Mouse (Mus musculus) lung, embryonic 15.5 days (tissue): ENCODE results near the gene Sema3b. TPM values are rescaled to one million over a fixed set of nuclear protein-coding genes. Genes with fewer than 3 reads are reported as not detected.

Source experiments
- ATAC-seq: fragments of 200-750 bp; cut with Nextera tagmentation; 2 replicates; pipeline ENCODE4 v1.8.0; 2017; ENCODE audit warnings: moderate number of reproducible peaks, borderline replicate concordance; ENCODE audit not compliant: low FRiP score, low TSS enrichment; ENCODE audit errors: extremely low read depth
- H3K27ac ChIP-seq: fragments of 300-500 bp; sonication (generic); 2 replicates; pipeline ENCODE4 v1.5.1; 2015; ENCODE audit warnings: moderate library complexity, mild to moderate bottlenecking, inconsistent platforms
- H3K27me3 ChIP-seq: fragments of 300-500 bp; sonication (generic); 2 replicates; pipeline ENCODE4 v1.6.1; 2015; ENCODE audit warnings: inconsistent platforms
- H3K36me3 ChIP-seq: fragments of 300-500 bp; sonication (generic); 2 replicates; pipeline ENCODE4 v1.6.1; 2015; ENCODE audit warnings: inconsistent platforms
- H3K4me1 ChIP-seq: fragments of 300-500 bp; sonication (generic); 2 replicates; pipeline ENCODE4 v1.6.1; 2015; ENCODE audit warnings: inconsistent platforms
- H3K4me2 ChIP-seq: fragments of 300-500 bp; sonication (generic); 2 replicates; pipeline ENCODE4 v1.6.1; 2015; ENCODE audit warnings: inconsistent platforms, mild to moderate bottlenecking, moderate library complexity
- H3K4me3 ChIP-seq: fragments of 300-500 bp; sonication (generic); 2 replicates; pipeline ENCODE4 v1.5.1; 2015; ENCODE audit warnings: mild to moderate bottlenecking, inconsistent platforms
- H3K9ac ChIP-seq: fragments of 300-500 bp; sonication (generic); 2 replicates; pipeline ENCODE4 v1.6.1; 2015; ENCODE audit warnings: inconsistent platforms
- H3K9me3 ChIP-seq: fragments of 300-500 bp; sonication (generic); 2 replicates; pipeline ENCODE4 v1.6.1; 2016; ENCODE audit warnings: inconsistent platforms
- WGBS: fragments of 180-500 bp; shearing (Covaris S2); methylation state at CpG from one replicate; pipeline ENCODE4 v1.1.7; 2015; 5-methylcytosine and 5-hydroxymethylcytosine counted together
- polyA plus RNA-seq: library from polyadenylated mRNA; unstranded; fragments of >200 nt; fragmentation: Nextera tagmentation; extraction: Ambion mirVana; gene quantifications from 2 replicates; pipeline ENCODE4 v1.2.1, GENCODE M21; 2015

Gene Sema3b
- polyA plus RNA-seq, 1 experiment from 2014 or later, result 9.1 TPM

GRCm38 (mm10) chr9:107644495-107645152 lies 35.6 kb upstream of the Sema3b start:
- peak overlapping the region; percentile 45; the same call in 1 of the 2 replicates for H3K27ac ChIP-seq
- H3K27me3 ChIP-seq, result no peaks in the 10 kb centered on the region
- peak overlapping the region; percentile 45 for H3K9ac ChIP-seq
- ATAC-seq, result peak; percentile 82
- H3K9me3 ChIP-seq, result no peaks in the 10 kb centered on the region
- no peaks in the 10 kb centered on the region for H3K36me3 ChIP-seq
- H3K4me2 ChIP-seq, result peak overlapping the region; percentile 69
- 3% methylated on average over 35 of the region's 35 CpGs for WGBS
- peak overlapping the region; percentile 38 for H3K4me3 ChIP-seq
- H3K4me1 ChIP-seq, result peaks cover 22% of the 10 kb centered on the region

GRCm38 (mm10) chr9:107643544-107644214 lies 34.6 kb upstream of the Sema3b start:
- H3K9me3 ChIP-seq, result no peaks in the 10 kb centered on the region
- H3K27ac ChIP-seq, result no peak overlapping the region
- peaks cover 16% of the 10 kb centered on the region for H3K4me1 ChIP-seq
- peak overlapping the region; percentile 45; the same call in 1 of the 2 replicates for H3K9ac ChIP-seq
- H3K4me2 ChIP-seq, result peak overlapping the region; percentile 69; the same call in 1 of the 2 replicates
- no peaks in the 10 kb centered on the region for H3K27me3 ChIP-seq
- 89% methylated on average over 13 of the region's 13 CpGs for WGBS
- no peaks in the 10 kb centered on the region for H3K36me3 ChIP-seq
- no peak for ATAC-seq
- H3K4me3 ChIP-seq, result no peak overlapping the region

- ATAC-seq, result no peak
- Histone ChIP-seq H3K4me3 (no peak overlapping the region), H3K4me1 (peaks cover 16% of the 10 kb centered on the region), H3K9ac (no peak overlapping the region), H3K36me3 (no peaks in the 10 kb centered on the region), H3K27ac (no peak overlapping the region), H3K4me2 (no peak overlapping the region), H3K27me3 (no peaks in the 10 kb centered on the region), H3K9me3 (no peaks in the 10 kb centered on the region)
- WGBS, result 63% methylated on average over 8 of the region's 8 CpGs
Measured at GRCm38 (mm10) chr9:107641666-107642065, 32.6 kb upstream of the Sema3b start.

- Histone ChIP-seq H3K4me1 (peaks cover 19% of the 10 kb centered on the region), H3K9me3 (no peaks in the 10 kb centered on the region), H3K9ac (no peak overlapping the region), H3K27me3 (no peaks in the 10 kb centered on the region), H3K4me3 (no peak overlapping the region), H3K27ac (peak overlapping the region; percentile 35; the same call in 1 of the 2 replicates), H3K4me2 (no peak overlapping the region), H3K36me3 (no peaks in the 10 kb centered on the region)
- no peak for ATAC-seq
- whole genome bisulfite sequencing, result 28% methylated on average over 8 of the region's 8 CpGs
Measured at GRCm38 (mm10) chr9:107640257-107640772, 31.3 kb upstream of the Sema3b start.

- H3K9ac ChIP-seq, result no peak overlapping the region
- 24% methylated on average over 7 of the region's 7 CpGs for WGBS
- no peaks in the 10 kb centered on the region for H3K36me3 ChIP-seq
- no peaks in the 10 kb centered on the region for H3K9me3 ChIP-seq
- H3K27ac ChIP-seq, result no peak overlapping the region
- no peak overlapping the region for H3K4me3 ChIP-seq
- H3K4me2 ChIP-seq, result no peak overlapping the region
- H3K27me3 ChIP-seq, result no peaks in the 10 kb centered on the region
- peaks cover 20% of the 10 kb centered on the region for H3K4me1 ChIP-seq
- no peak for ATAC-seq
Measured at GRCm38 (mm10) chr9:107637070-107637469, 28.0 kb upstream of the Sema3b start.

GRCm38 (mm10) chr9:107635279-107636028 lies 26.4 kb upstream of the Sema3b start, which contains the start of gene Gnai2:
Gene Gnai2, minus strand, starts transcription at chr9:107635367.
- Histone ChIP-seq H3K4me1 (peaks cover 37% of the 10 kb centered on the region), H3K4me3 (peak within 1 kb of the TSS; percentile 77), H3K4me2 (peak within 1 kb of the TSS; percentile 98), H3K27ac (peak within 1 kb of the TSS; percentile 90), H3K9me3 (no peaks in the 10 kb centered on the region), H3K9ac (peak within 1 kb of the TSS; percentile 76), H3K27me3 (no peaks in the 10 kb centered on the region), H3K36me3 (no peaks in the 10 kb centered on the region)
- 3% methylated on average over 38 of the region's 38 CpGs for WGBS
- peak; percentile 96 for ATAC-seq

- H3K9ac ChIP-seq, result peak overlapping the region; percentile 76
- H3K4me2 ChIP-seq, result peak overlapping the region; percentile 98
- H3K4me1 ChIP-seq, result peaks cover 45% of the 10 kb centered on the region
- under 1% methylated on average over 35 of the region's 35 CpGs for WGBS
- H3K27me3 ChIP-seq, result no peaks in the 10 kb centered on the region
- no peaks in the 10 kb centered on the region for H3K36me3 ChIP-seq
- peak; percentile 1; the same call in 1 of the 2 replicates for ATAC-seq
- no peaks in the 10 kb centered on the region for H3K9me3 ChIP-seq
- H3K27ac ChIP-seq, result peak overlapping the region; percentile 90
- peak overlapping the region; percentile 77 for H3K4me3 ChIP-seq
Measured at GRCm38 (mm10) chr9:107634406-107635278, 25.6 kb upstream of the Sema3b start.

- Histone ChIP-seq H3K9me3 (no peaks in the 10 kb centered on the region), H3K27me3 (no peaks in the 10 kb centered on the region), H3K4me1 (peaks cover 53% of the 10 kb centered on the region), H3K4me2 (peak overlapping the region; percentile 98), H3K9ac (peak overlapping the region; percentile 76), H3K4me3 (peak overlapping the region; percentile 77), H3K36me3 (no peaks in the 10 kb centered on the region), H3K27ac (peak overlapping the region; percentile 90)
- 0 out of 2 replicates have a peak, but pooled peaks have one; percentile 5 for ATAC-seq
- 0% methylated on average over 15 of the region's 15 CpGs for WGBS
Measured at GRCm38 (mm10) chr9:107633661-107634405, 24.8 kb upstream of the Sema3b start.

- Histone ChIP-seq H3K27me3 (no peaks in the 10 kb centered on the region), H3K9ac (peak overlapping the region; percentile 76), H3K4me1 (peaks cover 59% of the 10 kb centered on the region), H3K36me3 (no peaks in the 10 kb centered on the region), H3K9me3 (no peaks in the 10 kb centered on the region), H3K4me3 (peak overlapping the region; percentile 77), H3K27ac (peak overlapping the region; percentile 90), H3K4me2 (peak overlapping the region; percentile 98)
- peak; percentile 55 for ATAC-seq
- WGBS, result 2% methylated on average over 33 of the region's 33 CpGs
Measured at GRCm38 (mm10) chr9:107633091-107633660, 24.1 kb upstream of the Sema3b start.

GRCm38 (mm10) chr9:107632478-107632877 lies 23.4 kb upstream of the Sema3b start:
- no peaks in the 10 kb centered on the region for H3K36me3 ChIP-seq
- ATAC-seq, result no peak
- H3K4me1 ChIP-seq, result peaks cover 66% of the 10 kb centered on the region
- H3K4me3 ChIP-seq, result peak overlapping the region; percentile 77
- no peaks in the 10 kb centered on the region for H3K9me3 ChIP-seq
- H3K27me3 ChIP-seq, result no peaks in the 10 kb centered on the region
- peak overlapping the region; percentile 76 for H3K9ac ChIP-seq
- peak overlapping the region; percentile 90 for H3K27ac ChIP-seq
- 53% methylated on average over 6 of the region's 6 CpGs for WGBS
- peak overlapping the region; percentile 98 for H3K4me2 ChIP-seq
